Mouse (Mus musculus) urinary bladder, postnatal 36 days (tissue): Measurements from ENCODE around the gene Vmn1r191.
"Not testable (repeated sequence)": the region's sequence is repeated elsewhere in the genome, so short reads cannot be mapped to it uniquely, and the experiment has no call there.

ENCODE experiments used
- DNase-seq, 2 experiments: peaks; one replicate each; pipeline ENCODE4 v3.0.0; 2022; ENCODE audit warnings: low spot score in 2 of 2, mixed read lengths in 1 of 2

Gene Vmn1r191

GRCm38 (mm10) chr13:22183869-22184268 lies at the start of gene Vmn1r191:
Vmn1r191 (minus strand) TSS chr13:22183969.
- no peak for DNase-seq

- not testable (repeated sequence) for DNase-seq
Measured at GRCm38 (mm10) chr13:22223060-22223459, 39.3 kb upstream of the Vmn1r191 start, which contains the start of gene Vmn1r193. Vmn1r193 (minus strand) TSS chr13:22223160.

GRCm38 (mm10) chr13:22192756-22193155 lies 9.0 kb upstream of the Vmn1r191 start:
- DNase-seq = not testable (repeated sequence)

GRCm38 (mm10) chr13:22191041-22191440 lies 7.3 kb upstream of the Vmn1r191 start, which contains the start of gene Vmn1r192:
Vmn1r192 (minus strand) TSS chr13:22191141.
- no peak for DNase-seq

GRCm38 (mm10) chr13:22190385-22190784 lies 6.6 kb upstream of the Vmn1r191 start:
- DNase-seq = no peak

- no peak for DNase-seq
Measured at GRCm38 (mm10) chr13:22189313-22189712, 5.5 kb upstream of the Vmn1r191 start.

GRCm38 (mm10) chr13:22168416-22168815 lies 15.4 kb downstream of the Vmn1r191 start:
- DNase-seq = no peak

GRCm38 (mm10) chr13:22136495-22137293 lies 47.1 kb downstream of the Vmn1r191 start:
- not testable (repeated sequence) for DNase-seq
